Mouse (Mus musculus) kidney, adult 2 months (tissue): Measurements from ENCODE around the gene Lpar5.

Source experiments
- CTCF ChIP-seq: fragments of 200-500 bp; conservative IDR thresholded peaks from 2 replicates; pipeline ENCODE4 v1.5.1; 2011; ENCODE audit warnings: low read depth, mild to moderate bottlenecking, control low read depth, low read length, moderate library complexity, mixed read lengths; ENCODE audit not compliant: insufficient read depth, insufficient read length
- POLR2A ChIP-seq: fragments of 200-500 bp; IDR thresholded peaks from one replicate; pipeline ENCODE4 v1.6.1; 2011; ENCODE audit warnings: low read depth, low read length, control low read depth

GRCm38 (mm10) chr6:125097346-125097689, 29.6 kb downstream of the Lpar5 start:
- TF ChIP-seq CTCF, result no peak
- no peak for TF ChIP-seq POLR2A
